Mouse (Mus musculus) forebrain, postnatal 0 days (tissue): ENCODE measurements around the gene Faxc. TPM values are rescaled to one million over a fixed set of nuclear protein-coding genes. Genes with fewer than 3 reads are reported as not detected.
A peak's percentile ranks its signal among the peaks of the same experiment; 100 is the strongest.

Experiments
- ATAC-seq: fragments of 200-750 bp; cut with Nextera tagmentation; 2 replicates; pipeline ENCODE4 v1.8.0; 2017; ENCODE audit warnings: mild to moderate bottlenecking, moderate library complexity
- DNase-seq: peaks from one replicate; pipeline ENCODE4 v3.0.0-alpha.2; 2015
- H3K27ac ChIP-seq: fragments of 300-500 bp; sonication (generic); 2 replicates; pipeline ENCODE4 v1.5.1; 2014; ENCODE audit warnings: low read depth, mild to moderate bottlenecking, antibody characterized with exemption, low read length, moderate library complexity, mixed read lengths
- H3K27me3 ChIP-seq: fragments of 300-500 bp; sonication (generic); 2 replicates; pipeline ENCODE4 v1.6.1; 2014; ENCODE audit warnings: mild to moderate bottlenecking, low read length, mixed read lengths; ENCODE audit not compliant: insufficient read depth
- H3K36me3 ChIP-seq: fragments of 300-500 bp; sonication (generic); 2 replicates; pipeline ENCODE4 v1.6.1; 2014; ENCODE audit warnings: mild to moderate bottlenecking, moderate library complexity; ENCODE audit not compliant: insufficient read depth
- H3K4me1 ChIP-seq: fragments of 300-500 bp; sonication (generic); 2 replicates; pipeline ENCODE4 v1.6.1; 2014; ENCODE audit warnings: antibody characterized with exemption; ENCODE audit not compliant: insufficient read depth
- H3K4me2 ChIP-seq: fragments of 300-500 bp; sonication (generic); 2 replicates; pipeline ENCODE4 v1.6.1; 2014; ENCODE audit warnings: low read depth, mild to moderate bottlenecking, moderate library complexity
- H3K4me3 ChIP-seq: fragments of 300-500 bp; sonication (generic); 2 replicates; pipeline ENCODE4 v1.5.1; 2014; ENCODE audit warnings: low read depth, low read length, mixed read lengths
- H3K9ac ChIP-seq: fragments of 300-500 bp; sonication (generic); 2 replicates; pipeline ENCODE4 v1.6.1; 2014; ENCODE audit warnings: mild to moderate bottlenecking
- H3K9me3 ChIP-seq: fragments of 300-500 bp; sonication (generic); 2 replicates; pipeline ENCODE4 v1.6.1; 2016; ENCODE audit warnings: low read length
- CTCF ChIP-seq: sonication (generic); IDR thresholded peaks from 2 replicates; pipeline ENCODE4 v1.5.1; 2016; ENCODE audit warnings: antibody characterized with exemption, control low read depth, low read depth
- WGBS: fragments of 180-500 bp; shearing (Covaris S2); extraction: QIAGEN DNeasy Blood & Tissue Kit; methylation state at CpG from one replicate; pipeline ENCODE4 v1.1.7; 2014; 5-methylcytosine and 5-hydroxymethylcytosine counted together
- polyA plus RNA-seq: library from polyadenylated mRNA; unstranded; fragments of >200 nt; fragmentation: Nextera tagmentation; extraction: Ambion mirVana; gene quantifications from 2 replicates; pipeline ENCODE4 v1.2.1, GENCODE M21; 2015
- total RNA-seq: library from RNA; depleted of rRNA; stranded (reverse); fragments of >200 nt; gene quantifications from 2 replicates; pipeline ENCODE4 v1.2.3, GENCODE M21; 2014

Faxc gene
- total and polyA plus RNA-seq, 2 experiments from 2014 or later = 11.8 to 72.0 TPM

DNA sequence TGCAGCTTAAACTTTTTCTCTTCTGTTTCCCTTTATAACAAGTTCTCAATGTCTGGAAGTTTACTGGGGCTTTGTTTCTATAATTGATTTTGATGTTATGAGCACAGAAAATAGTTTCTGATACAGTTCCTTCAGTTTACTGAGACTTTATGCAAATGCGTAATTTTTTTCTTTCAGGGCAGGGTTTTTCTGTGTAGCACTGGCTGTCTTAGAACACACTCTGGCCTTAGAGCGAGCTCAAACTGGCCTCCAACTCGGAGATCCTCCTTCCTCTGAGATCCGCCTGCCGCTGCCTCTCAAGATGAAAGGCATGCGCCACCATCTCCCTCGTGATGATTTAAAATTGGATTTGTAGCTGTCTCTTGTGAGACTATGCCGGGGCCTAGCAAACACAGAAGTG, 6.8 kb downstream of the Faxc start:
- TF ChIP-seq CTCF = no peak
- WGBS = 88% methylated on average over 8 of the region's 8 CpGs
- ATAC-seq (no peak), DNase-seq (no peak)
- no peaks in the 10 kb centered on the region for H3K9me3 ChIP-seq
- H3K27me3 ChIP-seq = no peaks in the 10 kb centered on the region
- H3K27ac ChIP-seq = no peak overlapping the region
- H3K4me1 ChIP-seq = peaks cover 9% of the 10 kb centered on the region; the same call in 1 of the 2 replicates
- H3K4me3 ChIP-seq = no peak overlapping the region
- no peak overlapping the region for H3K4me2 ChIP-seq
- no peak overlapping the region for H3K9ac ChIP-seq
- H3K36me3 ChIP-seq = peaks cover 11% of the 10 kb centered on the region

DNA sequence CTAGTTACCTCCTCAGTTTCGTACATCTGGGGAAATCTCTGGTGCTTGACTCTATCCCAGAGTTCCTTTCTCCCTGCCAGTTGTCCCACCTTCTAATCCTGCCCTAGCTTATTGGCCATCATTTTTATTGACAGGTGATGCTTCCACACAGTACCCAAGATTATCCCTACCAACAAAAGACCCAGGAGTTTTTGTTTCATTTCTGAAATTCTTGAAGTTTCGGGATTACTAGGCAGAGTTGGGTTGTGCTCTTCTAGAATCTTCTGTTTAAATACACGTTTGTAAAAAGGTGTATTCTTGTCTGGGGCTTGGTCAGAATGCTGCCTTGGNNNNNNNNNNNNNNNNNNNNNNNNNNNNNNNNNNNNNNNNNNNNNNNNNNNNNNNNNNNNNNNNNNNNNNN, 13.5 kb downstream of the Faxc start:
- WGBS = 87% methylated on average over 3 of the region's 3 CpGs

DNA sequence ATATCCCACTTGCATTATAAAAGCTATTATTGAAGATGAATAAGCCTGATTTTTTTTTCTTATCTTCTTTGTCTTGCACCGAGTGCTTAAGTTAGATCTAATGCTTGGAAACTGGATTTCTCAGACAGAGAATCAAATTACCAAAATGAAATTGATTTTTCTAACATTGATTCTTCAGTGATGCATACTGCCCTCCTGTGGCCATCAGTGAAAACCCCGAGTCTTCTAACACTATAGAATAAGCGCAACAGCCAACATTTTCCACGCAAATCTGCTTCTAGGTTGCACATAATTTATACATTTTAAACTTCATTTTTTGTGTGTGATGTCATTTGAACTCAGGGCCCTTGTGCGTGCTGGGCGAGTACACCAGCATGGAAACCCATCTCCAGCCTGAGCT, 20.3 kb downstream of the Faxc start:
- ATAC-seq = peak; percentile 76
- peak; percentile 75 for TF ChIP-seq CTCF
- no peak overlapping the region for H3K4me2 ChIP-seq

More for the DNA sequence above, 13.5 kb downstream of the Faxc start:
- Histone ChIP-seq H3K4me1 (no peaks in the 10 kb centered on the region), H3K4me3 (no peak overlapping the region), H3K36me3 (peaks cover 3% of the 10 kb centered on the region; the same call in 1 of the 2 replicates), H3K9me3 (no peaks in the 10 kb centered on the region), H3K4me2 (no peak overlapping the region), H3K9ac (no peak overlapping the region), H3K27me3 (no peaks in the 10 kb centered on the region), H3K27ac (no peak overlapping the region)
- no peak for ATAC-seq
- no peak for TF ChIP-seq CTCF
- DNase-seq = no peak

DNA sequence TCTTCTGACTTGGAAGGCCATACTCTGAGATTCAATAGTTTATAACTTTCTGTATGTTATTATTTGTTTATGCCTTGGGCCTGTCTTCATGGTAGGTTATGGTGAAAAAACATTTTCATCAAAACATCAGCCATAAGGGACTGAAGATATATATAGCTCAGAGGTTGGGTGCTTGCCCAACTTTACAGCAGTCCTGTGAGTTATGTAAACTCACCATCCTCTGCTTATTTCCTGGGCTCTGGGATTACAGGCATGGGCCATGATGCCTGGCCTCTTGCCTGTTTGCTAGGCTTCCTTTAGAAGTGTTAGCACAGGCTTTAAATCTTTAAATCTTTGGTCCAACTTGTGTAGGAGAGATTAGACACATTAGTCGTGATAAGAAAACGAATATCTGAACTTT, 21.1 kb downstream of the Faxc start:
- Histone ChIP-seq H3K4me1 (no peaks in the 10 kb centered on the region), H3K27me3 (no peaks in the 10 kb centered on the region), H3K9ac (no peak overlapping the region), H3K9me3 (no peaks in the 10 kb centered on the region), H3K4me3 (no peak overlapping the region), H3K4me2 (no peak overlapping the region), H3K27ac (no peak overlapping the region), H3K36me3 (peaks cover 20% of the 10 kb centered on the region)
- DNase-seq = no peak
- no peak for ATAC-seq
- WGBS = 81% methylated on average over 2 of the region's 2 CpGs
- no peak for TF ChIP-seq CTCF

More for the DNA sequence above, 20.3 kb downstream of the Faxc start:
- Histone ChIP-seq H3K9me3 (no peaks in the 10 kb centered on the region), H3K4me1 (no peaks in the 10 kb centered on the region), H3K9ac (no peak overlapping the region), H3K27me3 (no peaks in the 10 kb centered on the region), H3K27ac (peak overlapping the region; percentile 60; the same call in 1 of the 2 replicates), H3K36me3 (peaks cover 19% of the 10 kb centered on the region), H3K4me3 (no peak overlapping the region)
- peak; percentile 80 for DNase-seq
- 43% methylated on average over 6 of the region's 6 CpGs for WGBS

DNA sequence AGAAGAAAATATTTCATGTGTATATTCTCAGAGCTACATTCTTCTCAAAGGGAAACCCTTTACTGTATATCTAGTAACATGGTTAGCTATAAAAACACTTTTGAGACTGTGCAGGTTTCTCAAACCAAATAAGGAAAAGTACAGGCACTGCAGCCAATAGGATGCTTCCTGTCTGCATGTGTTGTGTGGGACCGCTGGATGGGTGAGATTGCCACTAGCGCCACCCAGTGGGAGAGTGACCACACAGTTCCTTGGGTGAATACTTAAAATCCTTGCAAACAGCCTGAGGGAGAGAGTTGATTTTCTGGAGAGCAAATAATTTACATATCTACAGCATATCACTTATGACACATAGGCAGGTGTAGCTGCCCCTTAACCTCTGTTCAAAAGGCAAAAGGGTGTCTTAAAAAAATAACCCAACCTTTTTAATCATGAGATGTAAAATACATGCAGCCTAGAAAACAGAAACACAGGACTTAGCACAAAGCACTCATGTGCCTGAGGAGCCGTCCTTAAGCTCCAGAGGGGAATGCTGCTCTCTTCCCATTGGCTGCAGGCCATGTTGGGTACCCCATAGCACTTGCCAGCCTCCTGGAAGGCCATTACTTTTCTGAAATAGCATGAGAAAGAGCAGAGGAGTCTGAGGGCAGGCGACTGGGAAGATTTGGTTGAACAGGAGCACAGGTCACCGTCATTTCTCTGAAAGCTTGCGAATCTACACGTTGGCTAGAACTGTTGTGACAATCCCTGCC, 26.6 kb downstream of the Faxc start:
- peaks cover 35% of the 10 kb centered on the region for H3K36me3 ChIP-seq
- TF ChIP-seq CTCF = peak; percentile 68

DNA sequence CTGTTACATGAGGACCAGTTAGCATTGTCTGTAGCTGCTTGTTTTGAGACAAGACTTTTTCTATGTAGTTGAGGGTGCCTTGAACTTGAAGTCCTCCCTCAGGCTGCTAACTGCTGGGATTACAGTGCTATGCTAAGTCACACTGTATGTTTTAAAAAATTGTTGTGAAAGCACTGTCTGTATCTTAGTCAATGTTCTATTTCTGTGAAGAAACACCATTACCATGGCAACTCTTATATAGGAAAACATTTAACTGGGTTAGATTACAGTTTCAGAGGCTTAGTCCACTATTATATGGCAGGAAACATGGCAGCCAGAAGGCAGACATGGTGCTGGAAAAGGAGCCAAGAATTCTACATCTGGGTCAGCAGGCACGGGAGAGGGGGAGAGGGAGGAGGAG, 40.8 kb downstream of the Faxc start:
- ATAC-seq = peak; percentile 81

More for the DNA sequence above, 26.6 kb downstream of the Faxc start:
- WGBS = 62% methylated on average over 7 of the region's 7 CpGs
- ATAC-seq = peak; percentile 84
- DNase-seq = peak; percentile 56
- Histone ChIP-seq H3K9ac (no peak overlapping the region), H3K9me3 (no peaks in the 10 kb centered on the region), H3K4me2 (no peak overlapping the region), H3K4me1 (no peaks in the 10 kb centered on the region), H3K27me3 (no peaks in the 10 kb centered on the region), H3K4me3 (no peak overlapping the region), H3K27ac (no peak overlapping the region)

DNA sequence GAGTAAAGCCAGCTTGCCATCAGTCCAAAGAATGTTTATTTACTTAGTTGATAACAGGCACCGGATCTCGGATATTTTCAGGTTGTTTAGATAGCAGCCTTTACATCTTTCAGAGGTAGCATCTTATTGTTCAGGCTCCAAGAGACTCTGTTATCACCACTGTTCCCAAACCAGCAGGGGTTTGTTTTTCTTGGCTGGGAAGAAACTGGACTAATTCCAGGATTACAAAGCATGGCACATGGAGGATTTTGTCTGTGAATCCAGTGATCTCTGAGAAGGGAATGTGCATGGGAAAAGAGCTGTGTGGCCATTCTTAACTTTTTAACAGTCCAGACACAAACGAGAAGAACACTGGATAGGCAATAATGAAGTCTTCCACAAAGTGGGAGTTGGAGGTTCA, 43.0 kb downstream of the Faxc start:
- Histone ChIP-seq H3K9ac (no peak overlapping the region), H3K9me3 (no peaks in the 10 kb centered on the region), H3K36me3 (no peaks in the 10 kb centered on the region), H3K4me3 (no peak overlapping the region), H3K4me2 (no peak overlapping the region), H3K27ac (no peak overlapping the region), H3K4me1 (no peaks in the 10 kb centered on the region), H3K27me3 (no peaks in the 10 kb centered on the region)
- WGBS = 28% methylated on average over 3 of the region's 3 CpGs
- peak; percentile 42 for DNase-seq
- no peak for ATAC-seq
- no peak for TF ChIP-seq CTCF

More for the DNA sequence above, 40.8 kb downstream of the Faxc start:
- Histone ChIP-seq H3K27me3 (no peaks in the 10 kb centered on the region), H3K4me2 (no peak overlapping the region), H3K9me3 (no peaks in the 10 kb centered on the region), H3K4me1 (no peaks in the 10 kb centered on the region), H3K36me3 (no peaks in the 10 kb centered on the region), H3K9ac (no peak overlapping the region), H3K27ac (peak overlapping the region; percentile 21; the same call in 1 of the 2 replicates), H3K4me3 (no peak overlapping the region)
- DNase-seq = peak; percentile 14
- no peak for TF ChIP-seq CTCF
- 24% methylated on average over 1 of the region's 1 CpGs for WGBS
